Mouse (Mus musculus) kidney, adult 2 months (tissue): ENCODE results near the gene Golga7b.

Experiments used
- CTCF ChIP-seq: fragments of 200-500 bp; conservative IDR thresholded peaks from 2 replicates; pipeline ENCODE4 v1.5.1; 2011; ENCODE audit warnings: low read depth, mild to moderate bottlenecking, control low read depth, low read length, moderate library complexity, mixed read lengths; ENCODE audit not compliant: insufficient read depth, insufficient read length
- POLR2A ChIP-seq: fragments of 200-500 bp; IDR thresholded peaks from one replicate; pipeline ENCODE4 v1.6.1; 2011; ENCODE audit warnings: low read depth, low read length, control low read depth

GRCm38 (mm10) chr19:42229499-42230287 is 17.7 kb upstream of the Golga7b start:
- TF ChIP-seq POLR2A: no peak
- TF ChIP-seq CTCF: no peak
